Mouse (Mus musculus): Measurements from ENCODE around the gene Trim26.

- TF ChIP-seq CTCF (IDR thresholded peaks at IDR 0.05; ENCODE audit: control insufficient read depth, insufficient read depth, low read length) (0 out of 2 replicates have a peak, but pooled peaks have one; percentile 8), POLR2A (IDR thresholded peaks at IDR 0.05; ENCODE audit: borderline replicate concordance, control insufficient read depth, low read depth, low read length) (no peak)
Measured at GRCm38 (mm10) chr17:36825525-36825924, 11.4 kb upstream of the Trim26 start.
